Mouse (Mus musculus) lung, embryonic 16.5 days (tissue): ENCODE data around the gene Coq4. TPM values are rescaled to one million over a fixed set of nuclear protein-coding genes. Genes with fewer than 3 reads are reported as not detected.

ENCODE experiments used
- ATAC-seq: fragments of 200-750 bp; cut with Nextera tagmentation; 2 replicates; pipeline ENCODE4 v1.8.0; 2017; ENCODE audit warnings: low read depth, mild to moderate bottlenecking, moderate library complexity
- H3K27ac ChIP-seq: fragments of 300-500 bp; sonication (generic); 2 replicates; pipeline ENCODE4 v1.5.1; 2014; ENCODE audit warnings: mild to moderate bottlenecking, control low read depth, low read length
- H3K27me3 ChIP-seq: fragments of 300-500 bp; sonication (generic); 2 replicates; pipeline ENCODE4 v1.6.1; 2014; ENCODE audit warnings: low read depth, low read length, mixed read lengths; ENCODE audit not compliant: control insufficient read depth, insufficient read depth
- H3K36me3 ChIP-seq: fragments of 300-500 bp; sonication (generic); 2 replicates; pipeline ENCODE4 v1.6.1; 2014; ENCODE audit warnings: low read length; ENCODE audit not compliant: control insufficient read depth, insufficient read depth
- H3K4me1 ChIP-seq: fragments of 300-500 bp; sonication (generic); replicated peaks from 2 replicates; pipeline ENCODE4 v1.6.1; 2014; ENCODE audit warnings: low read length, mixed read lengths; ENCODE audit not compliant: control insufficient read depth, insufficient read depth
- H3K4me2 ChIP-seq: fragments of 300-500 bp; sonication (generic); 2 replicates; pipeline ENCODE4 v1.6.1; 2014; ENCODE audit warnings: low read depth, low read length, control low read depth
- H3K4me3 ChIP-seq: fragments of 300-500 bp; sonication (generic); 2 replicates; pipeline ENCODE4 v1.5.1; 2014; ENCODE audit warnings: mild to moderate bottlenecking, low read length, control low read depth
- H3K9ac ChIP-seq: fragments of 300-500 bp; sonication (generic); 2 replicates; pipeline ENCODE4 v1.6.1; 2014; ENCODE audit warnings: low read length, control low read depth
- H3K9me3 ChIP-seq: fragments of 300-500 bp; sonication (generic); 2 replicates; pipeline ENCODE4 v1.6.1; 2016; ENCODE audit warnings: low read length; ENCODE audit not compliant: control insufficient read depth
- WGBS: fragments of 180-500 bp; shearing (Covaris S2); extraction: QIAGEN DNeasy Blood & Tissue Kit; methylation state at CpG from one replicate; pipeline ENCODE4 v1.1.7; 2014; 5-methylcytosine and 5-hydroxymethylcytosine counted together
- polyA plus RNA-seq: library from polyadenylated mRNA; unstranded; fragments of >200 nt; fragmentation: Nextera tagmentation; extraction: Ambion mirVana; gene quantifications from 2 replicates; pipeline ENCODE4 v1.2.1, GENCODE M21; 2015

Gene Coq4
- polyA plus RNA-seq, 1 experiment from 2014 or later: 28.3 TPM

GRCm38 (mm10) chr2:29819363-29819762 is 32.1 kb downstream of the Coq4 start:
- Histone ChIP-seq H3K36me3 (no peaks in the 10 kb centered on the region; the same call in 1 of the 2 replicates), H3K9me3 (no peaks in the 10 kb centered on the region), H3K9ac (no peak overlapping the region), H3K4me2 (no peak overlapping the region), H3K4me1 (peaks cover 4% of the 10 kb centered on the region), H3K4me3 (no peak overlapping the region), H3K27me3 (no peaks in the 10 kb centered on the region), H3K27ac (no peak overlapping the region)
- no peak for ATAC-seq
- 23% methylated on average over 2 of the region's 2 CpGs for WGBS

- peaks cover 4% of the 10 kb centered on the region for H3K4me1 ChIP-seq
- peak within 1 kb of the TSS; percentile 93 for H3K27ac ChIP-seq
- ATAC-seq: peak; percentile 83
- no peaks in the 10 kb centered on the region for H3K27me3 ChIP-seq
- peak within 1 kb of the TSS; percentile 55 for H3K4me3 ChIP-seq
- peak within 1 kb of the TSS; percentile 72 for H3K9ac ChIP-seq
- 0% methylated on average over 35 of the region's 35 CpGs for WGBS
- no peaks in the 10 kb centered on the region for H3K36me3 ChIP-seq
- peak within 1 kb of the TSS; percentile 72 for H3K4me2 ChIP-seq
- no peaks in the 10 kb centered on the region for H3K9me3 ChIP-seq
These were observed 32.9 kb downstream of the Coq4 start, which contains the start of gene Urm1 for GRCm38 (mm10) chr2:29820025-29820817. Urm1 (plus strand) TSS chr2:29820075.

GRCm38 (mm10) chr2:29826318-29826925 is 39.1 kb downstream of the Coq4 start:
- Histone ChIP-seq H3K36me3 (0 out of 2 replicates have a peak, but pooled peaks cover 2% of the 10 kb centered on the region), H3K4me3 (peak overlapping the region; percentile 96), H3K27me3 (no peaks in the 10 kb centered on the region), H3K9ac (peak overlapping the region; percentile 85), H3K9me3 (no peaks in the 10 kb centered on the region), H3K4me2 (peak overlapping the region; percentile 83), H3K4me1 (peaks cover 10% of the 10 kb centered on the region), H3K27ac (peak overlapping the region; percentile 96)
- WGBS: 6% methylated on average over 11 of the region's 11 CpGs
- ATAC-seq: 0 out of 2 replicates have a peak, but pooled peaks have one; percentile 11

GRCm38 (mm10) chr2:29826926-29827708 is 39.8 kb downstream of the Coq4 start:
- H3K4me1 ChIP-seq: peaks cover 10% of the 10 kb centered on the region
- H3K4me2 ChIP-seq: peak overlapping the region; percentile 85
- peak overlapping the region; percentile 94 for H3K9ac ChIP-seq
- no peaks in the 10 kb centered on the region for H3K9me3 ChIP-seq
- H3K4me3 ChIP-seq: peak overlapping the region; percentile 96
- WGBS: under 1% methylated on average over 48 of the region's 48 CpGs
- H3K27ac ChIP-seq: peak overlapping the region; percentile 96
- H3K27me3 ChIP-seq: no peaks in the 10 kb centered on the region
- H3K36me3 ChIP-seq: 0 out of 2 replicates have a peak, but pooled peaks cover 2% of the 10 kb centered on the region
- ATAC-seq: peak; percentile 99

- H3K4me3 ChIP-seq: peak overlapping the region; percentile 96
- H3K36me3 ChIP-seq: 0 out of 2 replicates have a peak, but pooled peaks cover 2% of the 10 kb centered on the region
- ATAC-seq: 0 out of 2 replicates have a peak, but pooled peaks have one; percentile 2
- peak overlapping the region; percentile 94 for H3K9ac ChIP-seq
- 1% methylated on average over 12 of the region's 12 CpGs for WGBS
- peaks cover 10% of the 10 kb centered on the region for H3K4me1 ChIP-seq
- H3K27ac ChIP-seq: peak overlapping the region; percentile 45; the same call in 1 of the 2 replicates
- no peaks in the 10 kb centered on the region for H3K9me3 ChIP-seq
- H3K4me2 ChIP-seq: peak overlapping the region; percentile 85
- no peaks in the 10 kb centered on the region for H3K27me3 ChIP-seq
These were observed 40.4 kb downstream of the Coq4 start for GRCm38 (mm10) chr2:29827709-29828024.

- H3K27ac ChIP-seq: no peak overlapping the region
- ATAC-seq: no peak
- H3K4me2 ChIP-seq: no peak overlapping the region
- H3K4me1 ChIP-seq: peaks cover 9% of the 10 kb centered on the region
- peaks cover 2% of the 10 kb centered on the region; the same call in 1 of the 2 replicates for H3K36me3 ChIP-seq
- no peak overlapping the region for H3K9ac ChIP-seq
- 89% methylated on average over 4 of the region's 4 CpGs for WGBS
- H3K27me3 ChIP-seq: no peaks in the 10 kb centered on the region
- H3K9me3 ChIP-seq: no peaks in the 10 kb centered on the region
- H3K4me3 ChIP-seq: no peak overlapping the region
These were observed 43.8 kb downstream of the Coq4 start for GRCm38 (mm10) chr2:29831106-29831505.

GRCm38 (mm10) chr2:29833796-29834195 is 46.5 kb downstream of the Coq4 start:
- Histone ChIP-seq H3K27ac (no peak overlapping the region), H3K4me3 (no peak overlapping the region), H3K27me3 (no peaks in the 10 kb centered on the region), H3K4me2 (no peak overlapping the region), H3K9ac (no peak overlapping the region), H3K36me3 (peaks cover 4% of the 10 kb centered on the region), H3K9me3 (no peaks in the 10 kb centered on the region), H3K4me1 (no peaks in the 10 kb centered on the region)
- ATAC-seq: no peak
- WGBS: 90% methylated on average over 5 of the region's 5 CpGs

GRCm38 (mm10) chr2:29835391-29835899 is 48.2 kb downstream of the Coq4 start:
- Histone ChIP-seq H3K9ac (no peak overlapping the region), H3K9me3 (no peaks in the 10 kb centered on the region), H3K4me3 (no peak overlapping the region), H3K4me2 (no peak overlapping the region), H3K27ac (no peak overlapping the region), H3K27me3 (no peaks in the 10 kb centered on the region), H3K36me3 (peaks cover 2% of the 10 kb centered on the region), H3K4me1 (no peaks in the 10 kb centered on the region)
- ATAC-seq: no peak
- 66% methylated on average over 2 of the region's 2 CpGs for WGBS
